Mouse (Mus musculus) hematopoietic stem cell, adult 5-6 weeks (primary cell): ENCODE data around the gene Rsph14. TPM values are rescaled to one million over a fixed set of nuclear protein-coding genes. Genes with fewer than 3 reads are reported as not detected.

Experiments used
- ATAC-seq, 2 experiments: fragments of 125-278 bp in 1 of 2; replicated peaks in 1 of 2; 2 replicates each; pipeline ENCODE4 v1.8.0; 2016 to 2017; ENCODE audit warnings: inconsistent platforms in 2 of 2, mild to moderate bottlenecking in 2 of 2, moderate number of reproducible peaks in 2 of 2, low read depth in 1 of 2, moderate TSS enrichment in 1 of 2; ENCODE audit not compliant: low FRiP score in 2 of 2, poor library complexity in 2 of 2, severe bottlenecking in 2 of 2, insufficient read depth in 1 of 2, low TSS enrichment in 1 of 2
- total RNA-seq: library from RNA; stranded (forward); fragments of 172-1452, 232-1000 nt; gene quantifications from 2 replicates; pipeline ENCODE4 v1.2.3, GENCODE M21; 2017

The Rsph14 gene
- total RNA-seq, 1 experiment from 2014 or later, result not detected

DNA sequence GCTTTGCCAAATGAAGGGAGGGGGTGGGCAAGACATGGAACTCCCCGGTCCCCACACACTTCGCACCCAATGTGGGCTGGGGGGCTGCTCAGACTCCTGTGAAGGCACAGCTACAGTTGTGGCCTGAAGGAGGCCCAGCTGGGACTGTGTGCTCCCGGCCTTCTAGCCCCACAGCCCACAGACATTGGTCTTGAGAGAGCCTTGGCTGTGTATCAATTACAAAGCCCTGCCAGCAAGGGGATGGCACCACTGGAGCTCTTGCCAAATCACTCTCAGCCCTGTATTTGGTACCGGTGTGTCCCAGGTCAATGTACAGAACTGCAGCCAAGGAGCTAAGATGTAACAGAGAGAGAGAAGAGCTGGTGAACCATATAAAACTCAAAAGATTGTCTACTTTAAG, 15.9 kb downstream of the Rsph14 start:
- no peak for ATAC-seq

DNA sequence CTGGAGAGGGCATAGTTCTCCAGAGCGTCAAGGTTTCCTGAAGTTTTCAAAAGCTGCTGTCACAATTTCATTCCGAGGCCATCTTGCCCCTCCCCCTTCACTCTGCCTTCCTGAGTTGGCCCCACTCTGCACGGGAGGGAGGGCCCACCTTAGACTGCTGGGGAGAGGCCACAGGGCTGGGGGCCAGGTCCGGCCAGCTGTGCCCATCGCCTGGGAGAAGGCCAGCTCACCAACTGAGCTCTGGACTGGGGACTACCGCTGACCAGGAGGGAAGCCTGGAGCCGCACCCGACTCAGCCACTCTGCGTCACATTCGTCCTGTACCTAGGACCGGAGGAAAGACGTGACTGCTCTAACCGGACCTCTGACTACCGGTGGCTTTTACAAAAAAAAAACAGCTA, 16.9 kb downstream of the Rsph14 start:
- no peak for ATAC-seq

DNA sequence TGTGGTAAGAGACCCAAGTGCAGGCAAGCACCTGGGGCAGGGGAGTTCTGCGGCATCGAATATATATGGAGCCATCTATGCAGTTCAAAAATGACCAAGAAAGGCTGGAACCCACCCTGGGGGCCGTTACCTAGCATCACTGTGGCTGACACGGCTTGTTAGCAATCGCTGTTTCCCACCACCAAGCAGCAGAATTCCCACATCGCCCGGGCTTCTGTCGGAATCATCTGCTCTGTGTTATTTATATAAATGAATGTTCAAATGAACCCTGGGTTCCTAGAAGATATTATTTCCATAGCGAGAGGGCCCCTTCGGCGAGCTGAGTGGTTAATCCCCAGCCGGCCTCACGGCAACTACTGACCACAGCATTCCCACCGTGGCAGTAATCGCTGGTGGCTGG, 21.7 kb downstream of the Rsph14 start:
- no peak for ATAC-seq

- ATAC-seq, result no peak
These were observed 25.3 kb downstream of the Rsph14 start for GRCm38 (mm10) chr10:75006889-75007662.

- ATAC-seq, result peak; percentile 66 to 72
These were observed 28.3 kb downstream of the Rsph14 start for GRCm38 (mm10) chr10:75004067-75004466.

DNA sequence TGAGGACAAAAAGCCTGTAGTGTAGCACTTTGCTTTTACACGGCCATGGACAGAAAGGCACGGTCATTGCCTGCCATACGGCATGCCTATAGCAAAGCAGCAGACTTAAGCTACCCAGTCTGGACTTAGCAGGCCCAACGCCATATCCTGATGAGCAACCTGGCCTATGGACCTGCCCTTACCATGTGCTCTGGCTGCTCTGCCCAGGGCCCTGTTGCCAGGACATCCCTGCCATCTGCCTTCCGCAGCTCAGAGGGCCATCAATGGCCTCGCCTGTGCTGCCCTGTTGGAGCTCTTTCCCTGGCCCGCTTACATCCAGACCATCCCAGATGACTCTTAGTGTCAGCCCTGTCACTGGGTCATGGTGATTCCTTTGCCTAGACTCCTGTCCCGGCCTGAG, 31.0 kb downstream of the Rsph14 start:
- ATAC-seq, result no peak

DNA sequence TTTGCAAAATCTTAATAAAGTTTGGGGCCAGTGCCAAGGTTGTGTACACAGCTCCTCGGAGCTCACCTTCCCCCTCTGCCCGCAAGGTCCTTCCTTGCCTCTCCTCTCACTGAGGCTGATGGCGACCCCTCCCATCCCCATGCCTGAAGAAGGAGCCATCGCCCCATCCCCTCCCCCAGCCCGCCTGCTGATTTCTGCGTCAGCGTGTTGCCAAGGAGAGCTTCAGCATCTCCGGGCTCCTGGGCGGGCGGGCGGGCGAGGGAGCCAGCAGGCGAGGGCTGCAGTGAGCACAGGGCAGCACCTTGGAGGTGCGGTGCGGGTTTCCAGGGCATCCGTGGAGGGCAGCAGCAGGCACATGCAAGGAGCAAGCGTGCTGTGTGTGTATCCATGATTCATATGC, 37.0 kb downstream of the Rsph14 start:
- ATAC-seq, result no peak

- no peak for ATAC-seq
These were observed 37.5 kb downstream of the Rsph14 start for GRCm38 (mm10) chr10:74994863-74995262.

DNA sequence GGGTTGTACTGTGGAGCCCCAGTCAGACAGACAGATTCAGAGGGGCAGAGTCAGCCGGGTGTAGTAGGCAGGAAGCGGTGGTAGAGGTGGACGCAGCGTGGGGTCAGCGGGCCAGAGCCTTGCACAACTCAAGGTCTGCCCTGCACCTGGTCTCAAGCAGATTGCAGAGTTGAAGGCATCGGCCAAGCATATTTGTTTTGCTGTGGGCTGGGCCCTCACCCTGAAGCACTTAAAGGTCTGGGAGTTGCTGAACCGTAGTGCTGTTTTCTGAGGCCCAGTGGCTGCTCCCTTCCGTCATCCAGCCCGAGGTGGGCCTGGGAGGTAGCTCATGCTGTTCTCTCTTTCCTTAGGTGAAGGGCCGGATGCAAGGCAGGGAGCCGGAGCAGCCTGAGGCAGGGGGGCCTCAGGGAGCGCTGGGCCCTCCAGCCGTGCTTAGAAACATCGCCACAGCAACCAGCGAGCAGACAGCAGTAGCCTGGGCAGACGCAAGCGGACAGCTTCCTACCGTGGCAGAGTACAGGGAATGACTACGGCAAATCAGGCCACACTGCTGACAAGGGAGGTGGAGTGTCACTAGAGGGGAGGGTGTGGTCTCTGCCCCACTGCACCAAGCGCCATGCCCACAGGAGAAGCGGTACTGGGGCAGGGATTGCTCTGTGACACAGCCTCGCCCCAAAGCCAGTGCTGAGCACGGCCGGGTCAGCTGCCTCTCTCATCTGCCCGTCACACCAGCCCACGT, 41.6 kb downstream of the Rsph14 start:
- ATAC-seq, result no peak

DNA sequence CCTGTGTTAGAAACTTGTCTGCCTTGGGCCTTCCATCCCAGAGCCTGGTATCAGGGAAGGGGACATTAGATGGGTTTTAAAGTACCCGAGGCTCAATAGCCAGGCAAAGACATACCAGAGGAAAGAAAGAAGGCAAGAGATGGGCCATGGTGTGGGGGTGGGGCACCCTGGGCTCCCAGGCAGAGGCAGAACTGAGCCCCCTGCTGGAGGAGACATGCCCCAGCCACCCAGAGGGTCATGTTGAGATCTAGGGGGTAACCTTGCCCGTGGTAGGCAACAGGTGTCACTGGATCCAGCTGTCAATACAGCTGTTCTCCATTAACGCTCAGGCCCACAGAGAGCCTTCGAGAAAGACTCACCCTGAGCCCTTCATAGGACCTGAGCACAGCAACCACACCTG, 42.6 kb downstream of the Rsph14 start:
- peak in 1 of 2 experiments; percentile 15; a peak in 2 of 4 replicates for ATAC-seq

DNA sequence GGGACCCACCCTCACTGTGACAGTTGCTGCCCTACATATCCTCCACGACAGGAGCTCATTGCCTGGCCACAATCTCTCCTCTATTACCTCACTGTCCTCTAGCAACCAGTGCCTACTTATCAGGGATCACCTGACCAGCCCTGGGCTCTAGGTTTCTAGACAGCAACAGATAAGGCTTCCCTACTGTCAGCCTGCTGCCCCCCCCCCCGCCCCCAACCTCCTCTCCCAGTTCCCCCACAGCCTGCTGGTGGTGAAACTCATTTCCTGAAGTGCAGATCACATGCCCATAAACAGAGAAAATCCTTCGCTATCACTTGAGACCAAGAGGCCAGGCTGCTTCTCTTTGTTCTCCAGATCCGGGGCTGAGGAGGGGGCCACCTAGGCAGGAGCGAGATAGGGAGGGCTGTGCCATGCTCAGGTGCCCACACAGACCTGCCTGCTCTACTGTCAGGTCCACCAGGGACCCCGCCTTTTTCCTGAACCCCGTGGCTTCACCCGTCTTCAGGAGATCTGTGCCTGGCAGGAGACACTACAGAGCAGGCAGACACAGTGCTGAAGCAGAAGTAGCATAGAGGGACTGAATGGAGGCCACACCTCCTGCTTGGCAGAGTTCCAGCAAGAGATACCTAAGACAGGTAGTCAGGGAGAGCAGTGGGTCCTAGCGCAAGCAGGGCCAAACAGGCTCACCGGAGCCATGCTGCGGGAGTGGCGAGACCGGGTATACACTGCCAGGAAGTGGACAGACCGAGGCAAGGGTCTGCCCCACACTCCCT, 44.5 kb downstream of the Rsph14 start:
- peak; percentile 34 to 66 for ATAC-seq

- no peak for ATAC-seq
These were observed 49.2 kb downstream of the Rsph14 start for GRCm38 (mm10) chr10:74983176-74983575.

DNA sequence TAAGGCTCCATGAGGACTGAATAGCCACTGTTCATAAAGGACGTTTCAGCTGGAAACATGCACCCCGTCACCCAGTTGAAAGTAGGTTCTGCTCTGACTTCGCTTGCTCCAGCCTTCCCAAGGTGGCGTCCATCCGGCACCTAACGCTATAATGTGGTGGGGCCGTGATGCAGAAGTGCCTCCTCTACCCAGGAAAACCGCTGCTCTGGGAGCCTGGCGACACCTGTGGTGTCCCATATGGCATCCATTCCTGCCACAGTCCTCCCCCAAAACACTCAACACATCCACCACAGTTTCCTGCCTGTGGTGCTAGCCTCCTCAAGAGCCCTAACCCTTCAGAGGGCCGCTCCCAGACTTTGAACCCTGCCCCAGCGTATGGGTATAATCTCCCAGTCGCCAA, 51.2 kb downstream of the Rsph14 start:
- ATAC-seq, result peak; percentile 73 to 82

DNA sequence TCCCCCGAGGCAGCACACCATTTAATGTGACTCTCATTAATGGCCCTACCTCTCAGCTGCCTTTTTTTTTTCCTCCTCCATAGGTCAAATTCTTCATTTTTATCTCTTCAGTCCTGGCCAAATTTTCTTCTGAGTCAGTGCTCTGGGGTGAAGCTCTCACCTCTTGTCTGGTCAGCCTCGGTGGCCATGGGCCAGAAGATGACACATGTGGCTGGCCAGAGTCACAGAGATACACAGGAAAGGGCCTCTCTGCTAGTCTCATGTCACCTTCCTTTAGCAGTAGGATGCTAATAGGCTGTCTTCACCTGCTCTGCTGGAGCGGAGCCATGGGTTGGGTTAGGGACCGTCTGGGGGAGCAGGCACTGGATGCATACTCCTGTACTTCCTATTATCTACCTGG, 54.3 kb downstream of the Rsph14 start:
- no peak for ATAC-seq

- no peak for ATAC-seq
These were observed 56.0 kb downstream of the Rsph14 start for GRCm38 (mm10) chr10:74976429-74976828.

- no peak for ATAC-seq
These were observed 56.8 kb downstream of the Rsph14 start for GRCm38 (mm10) chr10:74975626-74976025.

DNA sequence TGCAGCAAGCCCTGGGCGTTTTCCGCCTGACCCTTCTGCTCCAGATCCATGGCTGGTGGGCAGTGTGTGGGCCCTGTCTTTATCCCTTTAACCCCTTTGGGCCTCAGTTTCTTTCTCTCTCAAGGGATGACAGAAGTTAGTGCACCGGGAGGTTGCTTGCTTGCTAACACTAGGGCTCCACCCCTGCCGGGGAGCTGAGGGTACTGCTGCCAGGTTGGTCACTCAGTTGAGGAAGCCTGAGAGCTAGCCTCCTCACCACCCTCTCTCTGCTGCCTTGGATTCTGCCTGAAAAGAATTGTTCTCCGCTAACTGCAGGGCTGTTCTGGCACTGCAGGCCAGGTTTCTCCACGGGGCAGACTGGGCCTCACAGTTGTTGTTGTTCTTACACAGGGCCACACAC, 59.4 kb downstream of the Rsph14 start:
- no peak for ATAC-seq

DNA sequence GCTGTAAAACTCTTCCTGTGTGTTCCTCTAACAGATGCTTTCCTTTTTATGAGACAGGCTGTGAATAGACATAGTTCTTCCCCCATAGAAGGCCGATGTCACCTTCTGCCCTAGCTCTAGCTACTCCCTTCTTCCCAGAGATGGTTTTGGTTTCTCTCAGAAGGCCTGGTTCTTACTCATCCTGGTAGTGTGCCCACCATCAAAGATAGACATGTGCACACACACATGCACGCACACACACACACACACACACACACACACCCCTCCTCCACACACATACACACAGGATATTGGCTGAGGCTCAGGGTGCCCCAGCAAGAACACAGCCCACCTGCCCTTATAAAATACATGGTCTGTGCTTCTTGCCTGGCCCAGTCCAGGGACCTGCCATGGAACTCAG, 63.1 kb downstream of the Rsph14 start:
- no peak for ATAC-seq
